Mouse (Mus musculus): Measurements from ENCODE around the gene Eapp.
"Not testable (repeated sequence)": the region's sequence is repeated elsewhere in the genome, so short reads cannot be mapped to it uniquely, and the experiment has no call there.

Eapp gene

GRCm38 (mm10) chr12:54676709-54677108 is 19.0 kb downstream of the Eapp start:
- no peak for DNase-seq

GRCm38 (mm10) chr12:54675396-54675795 is 20.3 kb downstream of the Eapp start:
- no peak for DNase-seq

DNA sequence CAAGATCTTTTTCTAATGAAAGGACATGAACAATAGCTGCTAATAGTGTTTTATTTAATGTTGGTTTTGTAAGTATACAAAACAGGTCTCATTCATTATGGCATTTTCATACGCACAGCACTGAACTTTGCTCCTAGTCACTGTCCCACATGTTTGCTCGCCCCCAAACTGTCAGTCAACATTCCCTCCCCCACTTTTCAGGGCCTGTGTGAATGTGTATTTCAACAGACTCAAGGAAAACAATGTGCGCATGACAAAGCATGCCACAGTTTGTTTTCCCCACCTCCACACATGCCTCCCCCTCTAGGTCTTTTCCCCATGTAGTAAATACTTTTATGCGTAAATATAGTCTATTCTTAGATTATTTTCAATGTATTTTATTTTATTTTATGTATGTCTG is 24.4 kb downstream of the Eapp start:
- no peak for DNase-seq

GRCm38 (mm10) chr12:54668141-54668540 is 27.6 kb downstream of the Eapp start:
- no peak for DNase-seq

GRCm38 (mm10) chr12:54665526-54665925 is 30.2 kb downstream of the Eapp start:
- no peak for DNase-seq

- not testable (repeated sequence) for DNase-seq
These were observed 34.2 kb downstream of the Eapp start for GRCm38 (mm10) chr12:54661470-54661869.

- no peak for DNase-seq
These were observed 35.8 kb downstream of the Eapp start for GRCm38 (mm10) chr12:54659901-54660300.

DNA sequence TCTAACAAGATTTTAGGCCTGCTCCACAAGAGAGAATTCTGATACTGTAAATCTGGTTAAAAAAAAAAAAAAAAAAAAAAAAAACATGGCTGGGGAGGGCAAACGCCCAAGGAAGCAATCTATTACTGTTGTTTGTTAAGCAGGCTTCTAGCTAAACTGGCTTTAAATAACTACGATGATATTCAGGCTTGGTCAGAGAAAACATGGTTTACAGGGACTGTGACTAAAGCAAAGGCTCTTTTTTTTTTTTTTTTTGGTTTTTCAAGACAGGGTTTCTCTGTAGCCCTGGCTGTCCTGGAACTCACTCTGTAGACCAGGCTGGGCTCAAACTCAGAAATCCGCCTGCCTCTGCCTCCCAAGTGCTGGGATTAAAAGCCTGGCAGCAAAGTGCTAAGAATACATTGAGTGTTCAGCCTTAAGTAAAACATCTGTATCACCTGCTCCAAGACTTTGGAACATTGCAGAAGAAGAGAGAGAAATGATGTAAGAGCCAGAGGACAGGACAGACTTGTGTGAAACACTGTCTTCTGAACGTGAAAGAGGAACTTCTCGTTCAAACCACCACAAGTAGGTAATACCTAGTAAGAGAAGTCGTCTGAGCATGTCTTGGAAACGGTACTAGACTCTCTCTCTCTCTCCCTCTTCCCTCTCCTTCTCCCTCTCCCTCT is 37.1 kb downstream of the Eapp start:
- DNase-seq: no peak

- no peak for DNase-seq
These were observed 37.7 kb downstream of the Eapp start for GRCm38 (mm10) chr12:54657951-54658350.

DNA sequence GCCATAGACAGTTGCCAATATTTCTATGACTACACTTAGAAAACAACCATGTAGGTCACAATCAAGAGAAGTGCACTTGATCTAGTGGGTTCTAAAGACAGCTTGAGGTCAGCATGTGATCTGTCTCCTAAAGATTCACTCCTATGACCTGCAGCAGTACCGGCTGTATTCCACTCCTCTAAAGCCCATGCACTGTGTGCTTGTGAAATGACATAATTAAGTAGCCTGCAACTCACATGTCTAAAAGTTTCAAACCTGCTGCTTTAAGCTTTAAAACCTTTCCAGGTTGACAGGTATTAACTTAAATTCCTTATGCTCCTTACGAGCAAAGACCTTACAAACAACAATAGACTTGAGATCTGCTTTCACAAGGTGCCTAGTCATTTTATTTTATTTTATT is 38.5 kb downstream of the Eapp start:
- DNase-seq: no peak

- peak; percentile 97 for DNase-seq
These were observed 39.1 kb downstream of the Eapp start, which contains the start of gene Sptssa for GRCm38 (mm10) chr12:54656396-54657171. Gene Sptssa, minus strand, starts transcription at chr12:54656573.

GRCm38 (mm10) chr12:54656039-54656395 is 39.7 kb downstream of the Eapp start:
- no peak for DNase-seq

GRCm38 (mm10) chr12:54655292-54656038 is 40.2 kb downstream of the Eapp start:
- DNase-seq: no peak

- DNase-seq: no peak
These were observed 41.0 kb downstream of the Eapp start for GRCm38 (mm10) chr12:54654741-54655140.

- no peak for DNase-seq
These were observed 41.6 kb downstream of the Eapp start for GRCm38 (mm10) chr12:54654141-54654540.

DNA sequence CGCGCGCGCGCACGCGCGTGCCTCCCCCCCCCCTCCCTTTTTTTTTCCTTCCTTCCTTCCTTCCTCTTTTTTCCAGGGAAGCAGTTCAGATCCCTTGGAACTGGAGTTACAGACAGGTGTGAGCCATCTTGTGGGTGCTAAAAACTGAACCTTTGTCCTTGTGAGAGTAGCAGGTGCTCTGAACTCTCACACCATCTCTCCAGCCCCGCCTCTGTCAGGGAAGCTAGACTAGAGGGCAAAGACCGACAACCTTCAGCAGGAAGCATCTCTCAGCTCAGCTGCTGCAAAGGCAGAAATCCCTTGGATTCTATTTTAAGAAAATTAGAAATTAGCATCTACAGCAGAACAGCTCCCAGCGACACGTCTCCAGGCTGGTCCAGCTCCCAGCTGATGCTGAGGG is 43.4 kb downstream of the Eapp start:
- DNase-seq: peak; percentile 29

DNA sequence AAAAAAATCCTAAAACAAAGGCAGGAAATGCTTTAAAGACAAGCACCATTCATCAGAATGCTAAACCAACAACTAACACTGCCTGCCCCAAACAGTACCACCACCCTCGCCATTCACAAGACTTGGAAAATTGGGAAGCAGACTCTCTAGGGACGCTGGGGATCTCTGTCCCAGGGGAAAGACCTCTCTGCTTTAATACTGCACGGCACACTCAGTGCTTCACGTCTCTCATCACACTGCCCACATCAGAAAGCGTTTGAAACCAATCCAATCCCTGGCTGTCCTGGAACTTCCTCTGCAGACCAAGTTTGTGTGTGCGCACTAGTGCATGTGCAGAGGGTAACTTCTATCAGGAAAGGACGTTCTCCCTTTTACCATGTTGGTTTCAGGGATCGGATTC is 43.9 kb downstream of the Eapp start:
- no peak for DNase-seq

GRCm38 (mm10) chr12:54651158-54651557 is 44.5 kb downstream of the Eapp start:
- DNase-seq: no peak

DNA sequence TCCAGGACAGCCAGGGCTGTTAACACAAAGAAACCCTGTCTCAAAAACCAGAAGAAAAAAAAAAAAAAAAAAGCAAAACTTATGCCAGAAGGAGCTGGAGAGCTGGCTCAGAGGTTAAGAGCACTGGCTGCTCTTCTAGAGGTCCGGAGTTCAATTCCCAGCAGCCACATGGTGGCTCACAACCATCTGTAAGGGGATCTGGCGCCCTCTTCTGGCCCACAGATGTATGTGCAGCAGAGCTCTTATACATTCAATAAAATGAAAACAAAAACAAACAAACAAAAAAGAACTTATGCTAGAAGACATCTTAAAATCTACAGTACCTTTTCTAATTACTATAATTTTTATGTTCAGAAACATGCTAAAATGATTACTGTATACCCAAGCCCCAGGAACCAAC is 50.8 kb downstream of the Eapp start:
- DNase-seq: no peak

DNA sequence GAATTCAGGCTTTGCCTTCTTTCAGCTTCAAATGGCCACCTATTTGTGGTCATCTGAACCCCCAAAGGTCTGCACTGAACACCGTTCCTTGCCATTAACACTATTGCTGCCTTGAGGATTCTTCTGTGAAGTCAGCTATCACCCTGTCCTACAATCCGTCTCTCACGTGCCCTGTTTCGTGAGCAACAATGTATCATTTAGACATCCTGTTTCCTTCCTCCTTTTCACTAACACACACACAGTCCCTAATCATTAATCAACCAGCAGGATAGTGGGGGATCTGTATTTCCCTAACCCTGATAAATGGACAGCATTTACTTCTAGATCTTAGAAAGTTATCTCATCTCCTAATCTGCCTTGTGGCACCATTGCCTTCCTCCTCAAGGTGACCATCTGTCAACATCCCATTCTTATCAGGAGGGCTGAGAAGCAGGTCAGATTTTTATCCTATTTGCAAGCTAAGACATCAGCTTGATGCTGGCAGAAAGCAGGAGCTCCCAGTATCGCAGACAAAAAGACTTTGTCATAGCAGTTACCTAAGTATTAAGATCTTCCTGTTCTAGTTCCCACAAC is 52.3 kb downstream of the Eapp start:
- DNase-seq: no peak

DNA sequence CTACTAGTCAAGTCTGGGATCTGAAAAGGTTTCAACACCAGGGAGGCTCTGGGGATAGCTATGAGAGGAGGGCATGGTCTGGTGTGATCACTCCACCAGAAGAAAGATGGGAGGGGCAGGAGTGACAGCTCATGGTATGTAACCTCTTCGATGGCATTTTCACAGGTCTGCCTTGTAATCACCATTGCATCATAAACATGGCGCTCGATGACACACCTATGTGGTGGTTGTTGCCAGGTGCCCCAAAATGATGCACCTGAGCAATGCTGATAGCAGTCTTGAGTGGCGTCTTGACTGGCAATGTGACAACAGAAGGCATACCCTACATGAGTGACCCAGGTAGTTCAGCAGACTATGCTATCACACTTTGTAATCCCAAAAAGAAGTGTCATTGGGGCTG is 54.3 kb downstream of the Eapp start:
- no peak for DNase-seq

DNA sequence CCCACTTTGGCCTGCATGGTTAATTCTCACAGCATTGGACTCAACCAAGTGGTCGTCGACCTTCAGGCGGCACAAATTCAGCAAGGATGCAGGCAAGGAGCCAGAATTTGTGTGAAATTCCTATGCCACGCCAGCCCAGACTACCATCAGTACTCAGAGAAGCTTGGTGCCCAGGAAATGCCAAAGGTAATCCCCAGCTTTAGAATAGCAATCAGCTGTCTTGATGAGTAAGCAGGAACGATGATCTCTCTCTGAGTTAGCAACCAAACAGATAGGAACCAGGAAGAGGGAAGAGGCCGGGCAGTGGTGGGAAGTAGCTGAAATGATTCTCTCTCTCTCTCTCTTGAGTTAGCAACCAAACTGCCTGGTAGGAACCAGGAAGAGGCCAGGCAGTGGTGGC is 55.4 kb downstream of the Eapp start:
- no peak for DNase-seq

DNA sequence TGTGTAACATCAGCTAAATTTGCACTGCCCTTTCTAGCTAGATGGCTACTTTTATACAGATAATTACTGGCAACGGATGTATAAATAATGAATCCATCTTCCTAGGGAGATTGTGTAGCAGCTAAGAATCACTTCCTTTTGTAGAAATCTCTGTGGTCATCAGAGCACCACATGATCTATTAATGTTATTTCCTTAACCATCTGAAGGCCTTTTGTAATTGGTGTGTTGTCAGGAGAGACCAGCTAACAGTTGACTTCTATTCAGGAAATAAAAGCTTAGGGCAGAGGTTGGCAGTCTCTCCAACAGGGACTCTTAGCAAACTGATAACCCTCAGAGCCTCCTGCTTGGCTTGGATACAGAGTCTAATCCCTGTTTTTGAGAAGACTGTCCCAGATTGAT is 58.7 kb downstream of the Eapp start:
- no peak for DNase-seq

DNA sequence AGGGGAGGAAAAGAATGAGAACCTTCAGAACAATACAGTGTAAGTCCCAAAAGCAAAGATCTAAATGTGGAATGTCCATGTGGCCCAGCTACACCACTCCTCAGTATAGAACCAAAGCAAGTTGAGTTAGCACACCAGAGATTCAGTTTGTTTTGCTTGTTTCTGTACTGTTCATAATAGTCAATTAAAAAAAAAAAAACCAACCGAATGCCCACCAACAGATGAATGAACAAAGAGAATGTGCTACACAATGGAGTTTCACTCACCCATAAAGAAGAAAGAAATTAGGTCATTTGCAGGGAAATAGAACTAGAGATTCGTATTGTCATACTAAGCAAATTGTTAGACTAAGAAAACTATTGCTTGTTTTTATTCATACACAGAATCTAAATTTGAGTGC is 63.6 kb downstream of the Eapp start:
- no peak for DNase-seq

All from thymus, postnatal 14 days (tissue).